Mouse (Mus musculus): Measurements from ENCODE around the gene Lyz2. TPM values are rescaled to one million over a fixed set of nuclear protein-coding genes. Genes with fewer than 3 reads are reported as not detected.
"Not testable (repeated sequence)": the region's sequence is repeated elsewhere in the genome, so short reads cannot be mapped to it uniquely, and the experiment has no call there.

Lyz2 gene
- polyA plus RNA-seq, 1 experiment from 2014 or later: 93.1 TPM

DNA sequence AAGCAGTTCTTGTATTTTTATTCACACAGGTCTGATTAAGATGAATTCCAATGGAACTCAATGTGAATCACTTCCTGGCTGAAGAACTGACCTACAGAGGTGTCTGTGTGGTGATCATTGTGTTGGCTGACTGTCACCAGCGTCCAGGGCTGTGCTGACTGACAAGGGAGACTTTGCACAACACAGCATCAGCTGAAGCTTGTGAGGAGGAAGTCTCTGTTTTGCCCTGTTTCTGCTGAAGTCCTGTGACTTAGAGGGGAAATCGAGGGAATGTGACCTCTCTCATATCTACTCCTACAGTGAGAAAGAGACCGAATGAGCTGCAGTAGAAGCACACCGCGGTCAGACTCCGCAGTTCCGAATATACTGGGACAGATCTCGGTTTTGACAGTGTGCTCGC lies 4.3 kb downstream of the Lyz2 start:
- not testable (repeated sequence) for H3K4me1 ChIP-seq (ENCODE audit: control insufficient read depth, insufficient read depth, low read length); H3K9me3 ChIP-seq (ENCODE audit: control insufficient read depth, low read length); H3K27ac ChIP-seq (ENCODE audit: low read length); H3K27me3 ChIP-seq (replicated peaks; ENCODE audit: control insufficient read depth, insufficient read depth, low read length); H3K4me3 ChIP-seq (ENCODE audit: low read length); H3K4me2 ChIP-seq (ENCODE audit: low read depth, low read length); ATAC-seq; H3K36me3 ChIP-seq (ENCODE audit: control insufficient read depth, insufficient read depth, low read length); H3K9ac ChIP-seq (ENCODE audit: low read depth, low read length)
- WGBS: 84% methylated on average over 9 of the region's 9 CpGs

DNA sequence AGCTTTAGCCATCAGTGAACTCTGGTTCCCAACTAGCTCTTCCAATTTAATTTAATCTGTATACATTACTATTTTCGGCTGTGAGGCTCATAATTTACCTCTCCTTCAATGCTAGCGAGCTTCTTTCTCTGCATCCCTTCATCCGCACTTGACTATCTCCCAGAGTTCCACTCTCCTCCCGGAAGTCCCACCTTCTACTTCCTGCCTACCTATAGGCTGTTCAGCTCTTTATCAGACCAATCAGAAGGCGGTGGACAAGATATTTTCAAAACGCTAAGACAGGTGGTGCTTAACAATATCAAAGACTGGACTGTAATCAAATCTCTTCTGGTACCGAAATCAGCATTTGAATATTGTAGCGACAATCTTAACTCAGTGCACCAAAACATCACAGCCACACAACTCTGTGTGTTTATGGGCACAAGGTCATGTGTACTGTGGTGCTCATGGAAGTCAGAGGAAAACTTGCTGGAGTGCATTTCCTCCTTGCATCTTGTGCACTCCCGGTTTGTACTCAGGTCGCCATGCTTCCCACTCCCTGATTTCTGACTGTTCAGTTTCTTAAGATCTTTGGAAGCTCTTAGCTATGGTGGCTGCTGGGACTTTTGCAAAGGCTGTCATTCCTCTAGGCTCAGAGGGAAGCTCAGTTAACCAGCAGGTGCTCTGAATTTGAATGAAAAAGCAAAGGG lies 6.3 kb downstream of the Lyz2 start:
- H3K4me1 ChIP-seq (ENCODE audit: control insufficient read depth, insufficient read depth, low read length): no peaks in the 10 kb centered on the region
- H3K9ac ChIP-seq (ENCODE audit: low read depth, low read length): no peak overlapping the region
- no peaks in the 10 kb centered on the region for H3K9me3 ChIP-seq (ENCODE audit: control insufficient read depth, low read length)
- WGBS: 80% methylated on average over 10 of the region's 10 CpGs
- H3K4me2 ChIP-seq (ENCODE audit: low read depth, low read length): no peak overlapping the region
- H3K27me3 ChIP-seq (replicated peaks; ENCODE audit: control insufficient read depth, insufficient read depth, low read length): no peaks in the 10 kb centered on the region
- H3K27ac ChIP-seq (ENCODE audit: low read length): no peak overlapping the region
- H3K4me3 ChIP-seq (ENCODE audit: low read length): no peak overlapping the region
- H3K36me3 ChIP-seq (ENCODE audit: control insufficient read depth, insufficient read depth, low read length): no peaks in the 10 kb centered on the region
- no peak for ATAC-seq

- H3K36me3 ChIP-seq (ENCODE audit: control insufficient read depth, insufficient read depth, low read length); H3K27me3 ChIP-seq (replicated peaks; ENCODE audit: control insufficient read depth, insufficient read depth, low read length); H3K27ac ChIP-seq (ENCODE audit: low read length); H3K9me3 ChIP-seq (ENCODE audit: control insufficient read depth, low read length); H3K4me1 ChIP-seq (ENCODE audit: control insufficient read depth, insufficient read depth, low read length); H3K4me3 ChIP-seq (ENCODE audit: low read length); ATAC-seq; H3K4me2 ChIP-seq (ENCODE audit: low read depth, low read length); H3K9ac ChIP-seq (ENCODE audit: low read depth, low read length): not testable (repeated sequence)
- 89% methylated on average over 3 of the region's 7 CpGs for WGBS
These were observed 7.5 kb downstream of the Lyz2 start for GRCm38 (mm10) chr10:117274645-117275044.

- Histone ChIP-seq H3K27ac (ENCODE audit: low read length) (no peak overlapping the region), H3K27me3 (replicated peaks; ENCODE audit: control insufficient read depth, insufficient read depth, low read length) (no peaks in the 10 kb centered on the region), H3K4me1 (ENCODE audit: control insufficient read depth, insufficient read depth, low read length) (no peaks in the 10 kb centered on the region), H3K9me3 (ENCODE audit: control insufficient read depth, low read length) (no peaks in the 10 kb centered on the region), H3K4me2 (ENCODE audit: low read depth, low read length) (no peak overlapping the region), H3K9ac (ENCODE audit: low read depth, low read length) (no peak overlapping the region), H3K4me3 (ENCODE audit: low read length) (no peak overlapping the region), H3K36me3 (ENCODE audit: control insufficient read depth, insufficient read depth, low read length) (no peaks in the 10 kb centered on the region)
- ATAC-seq: no peak
These were observed 10.1 kb downstream of the Lyz2 start for GRCm38 (mm10) chr10:117272023-117272422.

GRCm38 (mm10) chr10:117259870-117260269 lies 22.3 kb downstream of the Lyz2 start:
- H3K36me3 ChIP-seq (ENCODE audit: control insufficient read depth, insufficient read depth, low read length): no peaks in the 10 kb centered on the region
- H3K4me1 ChIP-seq (ENCODE audit: control insufficient read depth, insufficient read depth, low read length): no peaks in the 10 kb centered on the region
- no peak overlapping the region for H3K4me2 ChIP-seq (ENCODE audit: low read depth, low read length)
- H3K4me3 ChIP-seq (ENCODE audit: low read length): no peak overlapping the region
- no peak for ATAC-seq
- H3K27ac ChIP-seq (ENCODE audit: low read length): no peak overlapping the region
- H3K9me3 ChIP-seq (ENCODE audit: control insufficient read depth, low read length): 0 out of 2 replicates have a peak, but pooled peaks cover 4% of the 10 kb centered on the region
- H3K9ac ChIP-seq (ENCODE audit: low read depth, low read length): no peak overlapping the region
- H3K27me3 ChIP-seq (replicated peaks; ENCODE audit: control insufficient read depth, insufficient read depth, low read length): no peaks in the 10 kb centered on the region

DNA sequence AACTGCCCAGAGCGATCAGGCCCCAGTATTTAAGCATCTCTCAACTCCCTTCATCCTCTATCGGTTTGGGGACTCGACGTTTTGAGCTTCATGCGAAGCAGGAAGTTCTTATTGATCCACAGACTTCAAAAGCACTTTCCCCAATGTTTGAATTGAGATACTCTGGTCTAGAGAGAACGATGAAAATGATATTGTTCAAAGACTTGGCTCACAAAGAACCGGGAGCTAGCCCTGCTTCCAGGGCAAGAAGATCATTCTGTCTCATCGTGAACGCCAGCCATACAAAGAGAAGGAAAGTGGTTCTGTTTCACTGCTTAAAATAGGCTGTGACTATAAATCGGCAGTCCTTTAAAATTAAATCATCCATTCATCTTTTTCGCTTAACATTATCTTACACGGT lies 43.5 kb downstream of the Lyz2 start, which contains the start of gene 9530003J23Rik:
Gene 9530003J23Rik, minus strand, starts transcription at position 101 of the 400 bp plus-strand sequence.
- 83% methylated on average over 12 of the region's 12 CpGs for WGBS
- H3K4me1 ChIP-seq (ENCODE audit: control insufficient read depth, insufficient read depth, low read length): no peaks in the 10 kb centered on the region
- H3K9me3 ChIP-seq (ENCODE audit: control insufficient read depth, low read length): no peaks in the 10 kb centered on the region
- no peak within 1 kb of the TSS for H3K27ac ChIP-seq (ENCODE audit: low read length)
- H3K9ac ChIP-seq (ENCODE audit: low read depth, low read length): no peak within 1 kb of the TSS
- H3K36me3 ChIP-seq (ENCODE audit: control insufficient read depth, insufficient read depth, low read length): no peaks in the 10 kb centered on the region
- no peak within 1 kb of the TSS for H3K4me3 ChIP-seq (ENCODE audit: low read length)
- ATAC-seq: no peak
- H3K27me3 ChIP-seq (replicated peaks; ENCODE audit: control insufficient read depth, insufficient read depth, low read length): no peaks in the 10 kb centered on the region
- no peak within 1 kb of the TSS for H3K4me2 ChIP-seq (ENCODE audit: low read depth, low read length)

DNA sequence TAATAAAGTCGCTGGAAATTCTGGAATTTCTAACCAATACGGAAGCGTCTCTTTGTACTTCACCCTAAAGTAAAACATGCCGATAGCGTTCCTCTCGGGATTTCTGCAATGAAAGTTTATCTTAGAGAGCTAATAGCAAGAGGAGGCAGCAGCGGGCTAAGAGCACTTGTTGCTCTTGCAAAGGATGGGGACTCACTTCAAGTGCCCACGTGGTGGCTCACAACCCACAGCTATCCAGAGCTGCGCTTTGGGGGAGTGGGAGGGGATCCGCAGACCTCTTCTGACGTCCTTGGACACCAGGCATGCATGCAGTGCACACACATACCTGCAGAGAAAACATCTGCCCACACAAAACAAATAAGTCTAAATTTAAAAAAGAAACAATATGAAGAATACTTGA lies 46.3 kb downstream of the Lyz2 start:
- 38% methylated on average over 11 of the region's 11 CpGs for WGBS
- no peak for ATAC-seq
- H3K4me1 ChIP-seq (ENCODE audit: control insufficient read depth, insufficient read depth, low read length): no peaks in the 10 kb centered on the region
- no peak overlapping the region for H3K27ac ChIP-seq (ENCODE audit: low read length)
- H3K9ac ChIP-seq (ENCODE audit: low read depth, low read length): no peak overlapping the region; the same call in 1 of the 2 replicates
- no peaks in the 10 kb centered on the region for H3K9me3 ChIP-seq (ENCODE audit: control insufficient read depth, low read length)
- no peaks in the 10 kb centered on the region for H3K27me3 ChIP-seq (replicated peaks; ENCODE audit: control insufficient read depth, insufficient read depth, low read length)
- no peaks in the 10 kb centered on the region for H3K36me3 ChIP-seq (ENCODE audit: control insufficient read depth, insufficient read depth, low read length)
- peak overlapping the region; percentile 22; the same call in 1 of the 2 replicates for H3K4me2 ChIP-seq (ENCODE audit: low read depth, low read length)
- no peak overlapping the region for H3K4me3 ChIP-seq (ENCODE audit: low read length)

DNA sequence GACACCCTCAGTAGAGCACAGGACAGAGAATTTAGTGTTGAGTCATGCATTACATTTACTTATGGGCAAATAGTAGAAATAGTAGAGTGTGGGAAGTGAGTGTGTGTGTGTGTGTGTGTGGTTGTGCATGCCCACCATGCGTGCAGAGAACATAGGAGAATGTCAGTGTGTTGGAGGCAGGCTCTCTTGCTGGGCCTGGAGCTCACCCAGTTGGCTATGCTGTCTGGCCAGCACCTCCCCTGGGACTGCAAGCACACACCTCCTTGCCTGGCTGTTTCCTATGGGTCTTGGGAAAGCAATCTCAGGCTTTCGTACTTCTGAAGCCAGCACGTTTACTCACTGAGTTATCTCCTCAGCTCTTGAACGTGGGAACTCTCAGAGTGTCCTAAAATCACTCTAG lies 47.3 kb downstream of the Lyz2 start:
- Histone ChIP-seq H3K9me3 (ENCODE audit: control insufficient read depth, low read length) (no peaks in the 10 kb centered on the region), H3K27me3 (replicated peaks; ENCODE audit: control insufficient read depth, insufficient read depth, low read length) (no peaks in the 10 kb centered on the region), H3K4me1 (ENCODE audit: control insufficient read depth, insufficient read depth, low read length) (no peaks in the 10 kb centered on the region), H3K4me3 (ENCODE audit: low read length) (no peak overlapping the region), H3K4me2 (ENCODE audit: low read depth, low read length) (no peak overlapping the region), H3K9ac (ENCODE audit: low read depth, low read length) (no peak overlapping the region), H3K27ac (ENCODE audit: low read length) (no peak overlapping the region), H3K36me3 (ENCODE audit: control insufficient read depth, insufficient read depth, low read length) (no peaks in the 10 kb centered on the region)
- WGBS: 66% methylated on average over 4 of the region's 4 CpGs
- no peak for ATAC-seq

DNA sequence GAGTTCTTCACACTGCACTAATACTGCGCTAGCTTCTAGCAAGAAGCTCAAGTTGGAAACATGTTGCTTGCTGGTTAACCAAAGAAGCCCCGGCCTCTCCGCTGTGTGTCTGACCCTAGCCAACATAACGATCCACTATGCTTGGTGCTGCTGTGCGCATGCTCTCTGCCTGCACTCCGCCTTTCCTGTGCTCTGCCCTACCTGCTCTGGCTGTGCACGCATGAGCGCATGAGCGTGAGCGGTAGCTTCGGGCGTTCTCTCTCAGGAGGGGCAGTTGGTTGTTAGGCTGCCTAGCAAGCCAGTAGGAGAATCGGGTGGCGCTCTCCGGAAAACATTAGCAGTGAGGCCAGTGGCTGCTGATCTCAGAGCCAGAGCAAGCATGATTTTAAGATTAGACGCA lies 52.3 kb downstream of the Lyz2 start:
- Histone ChIP-seq H3K4me3 (ENCODE audit: low read length) (no peak overlapping the region), H3K27me3 (replicated peaks; ENCODE audit: control insufficient read depth, insufficient read depth, low read length) (no peaks in the 10 kb centered on the region), H3K4me1 (ENCODE audit: control insufficient read depth, insufficient read depth, low read length) (no peaks in the 10 kb centered on the region), H3K4me2 (ENCODE audit: low read depth, low read length) (no peak overlapping the region), H3K27ac (ENCODE audit: low read length) (no peak overlapping the region), H3K9me3 (ENCODE audit: control insufficient read depth, low read length) (no peaks in the 10 kb centered on the region), H3K36me3 (ENCODE audit: control insufficient read depth, insufficient read depth, low read length) (no peaks in the 10 kb centered on the region), H3K9ac (ENCODE audit: low read depth, low read length) (no peak overlapping the region)
- WGBS: 73% methylated on average over 16 of the region's 16 CpGs
- peak; percentile 75 for ATAC-seq

Data from intestine, embryonic 16.5 days (tissue).